Mouse (Mus musculus): ENCODE results near the gene Rer1. TPM values are rescaled to one million over a fixed set of nuclear protein-coding genes. Genes with fewer than 3 reads are reported as not detected.
A peak's percentile ranks its signal among the peaks of the same experiment; 100 is the strongest.

Rer1 gene
- total and polyA plus RNA-seq, 3 experiments, result 125 to 212 (median 209) TPM

- Histone ChIP-seq H3K9me3 (replicated peaks) (no peaks in the 10 kb centered on the region), H3K4me1 (ENCODE audit: insufficient read depth, low read depth, low read length) (peaks cover 25% of the 10 kb centered on the region), H3K27me3 (ENCODE audit: insufficient read depth, low read length) (peaks cover 20% of the 10 kb centered on the region), H3K4me3 (ENCODE audit: low read depth, low read length) (no peak overlapping the region), H3K36me3 (replicated peaks) (peaks cover 68% of the 10 kb centered on the region)
- no peak for ATAC-seq (ENCODE audit: extremely low read depth, insufficient number of reproducible peaks, low FRiP score, poor library complexity, severe bottlenecking)
- TF ChIP-seq TAL1 (conservative IDR thresholded peaks at IDR 0.05; ENCODE audit: low read depth, low read length) (no peak), CTCF (IDR thresholded peaks at IDR 0.05; ENCODE audit: low read depth, low read length) (no peak), POLR2AphosphoS5 (IDR thresholded peaks at IDR 0.05; ENCODE audit: insufficient replicate concordance, low read depth, low read length) (no peak), GATA1 (IDR thresholded peaks at IDR 0.05; ENCODE audit: borderline replicate concordance, low read length) (no peak), GATA2 (IDR thresholded peaks at IDR 0.05; ENCODE audit: borderline replicate concordance, low read depth, low read length) (no peak)
- DNase-seq (ENCODE audit: low spot score), result no peak
Observed at GRCm38 (mm10) chr4:155092718-155093430, 6.7 kb upstream of the Rer1 start.

DNA sequence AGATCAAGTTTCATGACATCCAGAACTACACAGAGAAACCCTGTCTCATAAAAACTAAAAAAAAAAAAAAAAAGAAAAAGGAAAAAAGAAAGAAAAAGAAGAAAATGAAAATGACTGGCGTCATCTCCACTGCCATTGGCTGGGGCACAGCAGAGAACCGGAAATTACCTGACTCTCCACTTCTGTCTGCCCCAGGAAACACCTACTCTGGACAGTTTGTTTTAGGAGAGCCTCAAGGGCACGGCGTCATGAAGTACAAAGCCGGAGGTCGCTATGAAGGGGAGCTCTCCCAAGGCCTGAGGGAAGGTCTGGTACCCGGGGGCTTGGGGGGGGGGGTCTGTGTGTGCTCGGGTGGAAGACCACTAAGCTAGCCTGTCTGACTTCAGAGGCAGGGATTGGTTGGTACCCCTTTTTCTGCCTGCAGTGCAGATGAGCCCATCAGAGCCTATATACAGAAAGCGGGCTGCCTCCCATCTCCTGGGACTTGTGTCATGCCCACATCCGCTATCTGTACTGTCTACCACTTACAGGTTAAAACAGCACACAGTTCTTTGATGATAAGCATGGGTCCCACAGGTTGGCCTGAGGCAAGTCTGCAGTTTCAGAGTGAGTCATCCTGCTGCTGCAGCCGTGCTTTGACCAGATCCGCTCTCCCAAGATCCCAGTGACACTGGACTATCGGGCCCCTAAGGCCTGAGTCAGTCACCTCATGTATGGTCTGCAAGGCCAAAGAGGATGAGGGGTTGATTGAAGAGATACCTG is 4.7 kb upstream of the Rer1 start:
- DNase-seq (ENCODE audit: low spot score) (no peak), ATAC-seq (ENCODE audit: extremely low read depth, insufficient number of reproducible peaks, low FRiP score, poor library complexity, severe bottlenecking) (no peak)
- no peak overlapping the region for H3K4me3 ChIP-seq (ENCODE audit: low read depth, low read length)
- peaks cover 69% of the 10 kb centered on the region for H3K36me3 ChIP-seq (replicated peaks)
- H3K27me3 ChIP-seq (ENCODE audit: insufficient read depth, low read length), result peaks cover under 1% of the 10 kb centered on the region
- TF ChIP-seq TAL1 (conservative IDR thresholded peaks at IDR 0.05; ENCODE audit: low read depth, low read length) (no peak), CTCF (IDR thresholded peaks at IDR 0.05; ENCODE audit: low read depth, low read length) (no peak), POLR2AphosphoS5 (IDR thresholded peaks at IDR 0.05; ENCODE audit: insufficient replicate concordance, low read depth, low read length) (no peak)
- H3K4me1 ChIP-seq (ENCODE audit: insufficient read depth, low read depth, low read length), result peaks cover 36% of the 10 kb centered on the region
- no peaks in the 10 kb centered on the region for H3K9me3 ChIP-seq (replicated peaks)

- peaks cover 69% of the 10 kb centered on the region for H3K36me3 ChIP-seq (replicated peaks)
- ATAC-seq (ENCODE audit: extremely low read depth, insufficient number of reproducible peaks, low FRiP score, poor library complexity, severe bottlenecking), result no peak
- no peak for DNase-seq (ENCODE audit: low spot score)
- peaks cover 34% of the 10 kb centered on the region for H3K4me1 ChIP-seq (ENCODE audit: insufficient read depth, low read depth, low read length)
- TF ChIP-seq TAL1 (conservative IDR thresholded peaks at IDR 0.05; ENCODE audit: low read depth, low read length), result no peak
- no peak for TF ChIP-seq CTCF (IDR thresholded peaks at IDR 0.05; ENCODE audit: low read depth, low read length)
- no peak for TF ChIP-seq GATA2 (IDR thresholded peaks at IDR 0.05; ENCODE audit: borderline replicate concordance, low read depth, low read length)
- no peak for TF ChIP-seq GATA1 (IDR thresholded peaks at IDR 0.05; ENCODE audit: borderline replicate concordance, low read length)
- no peak for TF ChIP-seq POLR2AphosphoS5 (IDR thresholded peaks at IDR 0.05; ENCODE audit: insufficient replicate concordance, low read depth, low read length)
- no peaks in the 10 kb centered on the region for H3K9me3 ChIP-seq (replicated peaks)
- no peak overlapping the region for H3K4me3 ChIP-seq (ENCODE audit: low read depth, low read length)
- H3K27me3 ChIP-seq (ENCODE audit: insufficient read depth, low read length), result no peaks in the 10 kb centered on the region
Observed at GRCm38 (mm10) chr4:155090147-155090546, 4.0 kb upstream of the Rer1 start.

- H3K4me1 ChIP-seq (ENCODE audit: insufficient read depth, low read depth, low read length), result peaks cover 35% of the 10 kb centered on the region
- H3K4me3 ChIP-seq (ENCODE audit: low read depth, low read length), result no peak overlapping the region
- ATAC-seq (ENCODE audit: extremely low read depth, insufficient number of reproducible peaks, low FRiP score, poor library complexity, severe bottlenecking), result no peak
Observed at GRCm38 (mm10) chr4:155089241-155089640, 3.1 kb upstream of the Rer1 start.

DNA sequence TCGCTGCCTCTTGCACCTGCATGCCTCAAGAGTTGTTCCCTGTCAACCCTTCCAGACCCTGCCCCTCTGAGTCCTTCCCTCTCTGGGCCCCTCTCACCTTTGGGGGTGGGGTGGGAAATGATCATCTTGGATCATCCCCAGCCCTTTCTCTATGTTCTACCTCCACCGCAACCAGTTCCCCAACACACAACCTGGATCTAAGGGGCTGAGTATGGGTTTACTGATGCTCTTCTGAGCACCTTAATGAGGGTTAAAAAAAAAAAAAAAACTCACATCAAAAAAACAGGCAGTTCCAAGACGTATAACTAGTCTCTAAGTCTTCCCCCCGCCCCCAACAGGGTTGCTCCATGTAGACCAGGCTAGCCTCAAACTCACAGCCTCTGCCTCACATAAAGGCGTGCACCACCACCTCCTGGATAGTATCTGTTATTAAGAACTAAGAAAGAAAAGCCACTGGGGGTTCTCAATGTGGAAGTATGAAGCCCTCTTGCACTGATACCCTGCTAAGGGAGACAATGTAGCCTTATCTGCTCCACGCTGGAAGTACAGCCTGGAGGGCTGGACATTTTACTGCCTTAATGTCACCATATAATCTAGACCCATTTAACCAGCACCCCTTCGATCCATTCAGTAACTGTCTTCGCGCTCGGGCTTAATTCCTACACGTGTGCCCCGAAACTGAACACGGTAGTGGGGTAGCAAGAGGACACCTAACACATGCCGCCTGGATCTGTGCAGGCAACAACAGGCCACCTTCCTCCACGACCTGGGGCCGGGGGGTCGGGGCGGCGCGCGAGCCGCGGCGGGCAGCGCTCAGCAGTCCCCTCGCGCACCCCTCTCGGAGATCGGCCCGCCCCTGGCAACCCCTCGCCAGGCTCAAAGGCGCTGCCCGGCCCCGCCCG is 725 bp downstream of the Rer1 start:
- H3K9me3 ChIP-seq (replicated peaks), result no peaks in the 10 kb centered on the region
- peaks cover 68% of the 10 kb centered on the region for H3K36me3 ChIP-seq (replicated peaks)
- DNase-seq (ENCODE audit: low spot score) (peak; percentile 81), ATAC-seq (ENCODE audit: extremely low read depth, insufficient number of reproducible peaks, low FRiP score, poor library complexity, severe bottlenecking) (0 out of 2 replicates have a peak, but pooled peaks have one; percentile 5)
- no peak for TF ChIP-seq CTCF (IDR thresholded peaks at IDR 0.05; ENCODE audit: low read depth, low read length)
- TF ChIP-seq POLR2AphosphoS5 (IDR thresholded peaks at IDR 0.05; ENCODE audit: insufficient replicate concordance, low read depth, low read length), result no peak
- TF ChIP-seq TAL1 (conservative IDR thresholded peaks at IDR 0.05; ENCODE audit: low read depth, low read length), result no peak
- TF ChIP-seq GATA2 (IDR thresholded peaks at IDR 0.05; ENCODE audit: borderline replicate concordance, low read depth, low read length), result no peak
- H3K4me1 ChIP-seq (ENCODE audit: insufficient read depth, low read depth, low read length), result peaks cover 57% of the 10 kb centered on the region
- H3K4me3 ChIP-seq (ENCODE audit: low read depth, low read length), result peak overlapping the region; percentile 76
- H3K27me3 ChIP-seq (ENCODE audit: insufficient read depth, low read length), result no peaks in the 10 kb centered on the region

More at GRCm38 (mm10) chr4:155089241-155089640, 3.1 kb upstream of the Rer1 start:
- Histone ChIP-seq H3K27me3 (ENCODE audit: insufficient read depth, low read length) (no peaks in the 10 kb centered on the region), H3K36me3 (replicated peaks) (peaks cover 69% of the 10 kb centered on the region), H3K9me3 (replicated peaks) (no peaks in the 10 kb centered on the region)
- DNase-seq (ENCODE audit: low spot score), result no peak
- TF ChIP-seq TAL1 (conservative IDR thresholded peaks at IDR 0.05; ENCODE audit: low read depth, low read length), result no peak
- TF ChIP-seq GATA2 (IDR thresholded peaks at IDR 0.05; ENCODE audit: borderline replicate concordance, low read depth, low read length), result no peak
- no peak for TF ChIP-seq CTCF (IDR thresholded peaks at IDR 0.05; ENCODE audit: low read depth, low read length)
- no peak for TF ChIP-seq POLR2AphosphoS5 (IDR thresholded peaks at IDR 0.05; ENCODE audit: insufficient replicate concordance, low read depth, low read length)
- no peak for TF ChIP-seq GATA1 (IDR thresholded peaks at IDR 0.05; ENCODE audit: borderline replicate concordance, low read length)
